Mouse (Mus musculus) liver, postnatal 0 days (tissue): ENCODE measurements around the gene Esf1.

Experiments used
- CTCF ChIP-seq: sonication (generic); IDR thresholded peaks from 2 replicates; pipeline ENCODE4 v1.5.1; 2016; ENCODE audit warnings: antibody characterized with exemption, low read depth
- EP300 ChIP-seq: IDR thresholded peaks from 2 replicates; pipeline ENCODE4 v1.6.1; 2016; ENCODE audit warnings: antibody characterized with exemption, low read depth, mild to moderate bottlenecking

GRCm38 (mm10) chr2:140093433-140093832 lies 76.9 kb downstream of the Esf1 start:
- TF ChIP-seq CTCF (no peak), EP300 (no peak)
